Comparison of ENCODE assay signal across 14 mouse cellular contexts in genomic region chr5:143509294-143509693, GRCm38 (mm10). TPM values are rescaled to one million over a fixed set of nuclear protein-coding genes. Genes with fewer than 3 reads are reported as not detected.
DNase-seq lines count a peak whose midpoint lies in the region; ATAC-seq and TF ChIP-seq lines count a peak whose summit lies in the region.
"Had no signal": no experiment of that assay in that cellular context is flagged by ENCODE, and none has a peak within 500 bp of the region (broad histone marks: within the 10 kb centered on the region; RNA-seq: fewer than 3 reads in every experiment).

No protein-coding gene starts in this region.

- H3K27ac ChIP-seq in lung, embryonic 14.5 days (ENCODE audit: low read depth) = peak overlapping the region; percentile 50; the same call in 1 of the 2 replicates
- peak overlapping the region; percentile 57; the same call in 1 of the 2 replicates for H3K27ac ChIP-seq in liver, postnatal 0 days (ENCODE audit: low read depth)
- H3K27ac ChIP-seq: forebrain, embryonic 10.5 days; lung, embryonic 15.5 days had no signal

- no peak for ATAC-seq in lung, embryonic 14.5 days (ENCODE audit: insufficient read depth)
- ATAC-seq in erythroid progenitor cell, adult 5-6 weeks (replicated peaks; ENCODE audit: low FRiP score, poor library complexity, severe bottlenecking) = 0 out of 2 replicates have a peak, but pooled peaks have one; percentile 35
- ATAC-seq in liver, postnatal 0 days = peak; percentile 28
- ATAC-seq: hindbrain, embryonic 16.5 days had no signal

- H3K9me3 ChIP-seq in lung, embryonic 14.5 days (ENCODE audit: low read depth, low read length) = no peaks in the 10 kb centered on the region
- no peaks in the 10 kb centered on the region for H3K9me3 ChIP-seq in liver, postnatal 0 days (ENCODE audit: low read length)
- H3K9me3 ChIP-seq: forebrain, embryonic 10.5 days; lung, embryonic 15.5 days had no signal

- H3K4me3 ChIP-seq in lung, embryonic 14.5 days (ENCODE audit: low read depth, low read length) = no peak overlapping the region
- H3K4me3 ChIP-seq in liver, postnatal 0 days (ENCODE audit: low read depth, low read length) = 0 out of 2 replicates have a peak overlapping the region, but pooled peaks have one; percentile 11
- H3K4me3 ChIP-seq: forebrain, embryonic 10.5 days; lung, embryonic 15.5 days had no signal

- TF ChIP-seq EP300 in liver, postnatal 0 days (IDR thresholded peaks at IDR 0.05; ENCODE audit: low read depth) = no peak

- no peak overlapping the region for H3K9ac ChIP-seq in lung, embryonic 14.5 days
- peak overlapping the region; percentile 31; the same call in 1 of the 2 replicates for H3K9ac ChIP-seq in liver, postnatal 0 days (replicated peaks)
- H3K9ac ChIP-seq: lung, embryonic 15.5 days had no signal

- TF ChIP-seq CTCF in lung, embryonic 14.5 days (IDR thresholded peaks at IDR 0.05; ENCODE audit: low read depth) = no peak
- TF ChIP-seq CTCF in liver, postnatal 0 days (IDR thresholded peaks at IDR 0.05; ENCODE audit: low read depth) = no peak

- peak; percentile 86 for DNase-seq in heart, adult 11 months
- DNase-seq in heart, postnatal 14 days = no peak
- DNase-seq in lung, embryonic 14.5 days = no peak
- no peak for DNase-seq in lung, postnatal 14 days
- DNase-seq in liver, postnatal 0 days = no peak
- no peak for DNase-seq in T-cell, adult 2 months (ENCODE audit: low spot score)
- DNase-seq in kidney, adult 9 months = no peak
- DNase-seq: gastrocnemius, postnatal 14 days; kidney, postnatal 10 days; thymus, postnatal 4 days had no signal

- 58% methylated on average over 9 of the region's 9 CpGs for WGBS in lung, embryonic 14.5 days
- 34% methylated on average over 9 of the region's 9 CpGs for WGBS in liver, postnatal 0 days (ENCODE audit: insufficient replicate concordance)

- H3K4me1 ChIP-seq in lung, embryonic 14.5 days (ENCODE audit: insufficient read depth) = peaks cover 4% of the 10 kb centered on the region; the same call in 1 of the 2 replicates
- H3K4me1 ChIP-seq in liver, postnatal 0 days (ENCODE audit: insufficient read depth) = peaks cover 30% of the 10 kb centered on the region

- H3K27me3 ChIP-seq in lung, embryonic 14.5 days (ENCODE audit: insufficient read depth, low read length) = no peaks in the 10 kb centered on the region
- no peaks in the 10 kb centered on the region for H3K27me3 ChIP-seq in liver, postnatal 0 days (ENCODE audit: insufficient read depth, low read length)
- H3K27me3 ChIP-seq: lung, embryonic 15.5 days had no signal

- H3K36me3 ChIP-seq in lung, embryonic 14.5 days (ENCODE audit: insufficient read depth) = peaks cover 88% of the 10 kb centered on the region
- peaks cover 64% of the 10 kb centered on the region for H3K36me3 ChIP-seq in liver, postnatal 0 days (replicated peaks; ENCODE audit: insufficient read depth, low read length)

- intact Hi-C loops in heart, postnatal 14 days (cut with DNase I) = no loop called here

- H3K4me2 ChIP-seq in lung, embryonic 14.5 days = 0 out of 2 replicates have a peak overlapping the region, but pooled peaks have one; percentile 7
- H3K4me2 ChIP-seq in liver, postnatal 0 days (ENCODE audit: low read depth, low read length) = peak overlapping the region; percentile 58
- H3K4me2 ChIP-seq: lung, embryonic 15.5 days had no signal

RNA-seq across cellular contexts. Expression of gene Rac1, which starts 18.5 kb away (rescaled TPM):
- 100 to 1,000 TPM; 257 to 259 TPM for total RNA-seq in heart, postnatal 14 days (2021)
- polyA plus RNA-seq in lung, embryonic 14.5 days (2014; fragmentation: Nextera tagmentation; extraction: Ambion mirVana) = 588 and 606 TPM in 2 replicates
- total RNA-seq in erythroid progenitor cell, adult 5-6 weeks (2015; ENCODE audit: low replicate concordance) = 195 and 254 TPM in 2 replicates
- total RNA-seq in erythroid progenitor cell, adult 5-6 weeks (2017; ENCODE audit: low replicate concordance) = 40.0 and 104 TPM in 2 replicates
- 162 and 173 TPM in 2 replicates for polyA plus RNA-seq in liver, postnatal 0 days (2015; fragmentation: Nextera tagmentation; extraction: Ambion mirVana)

RNA-seq across cellular contexts. Expression of gene Daglb, which starts 44.9 kb away (rescaled TPM):
- total RNA-seq in heart, postnatal 14 days (2021) = 1 to 10 TPM; 7.7 to 7.9 TPM
- 7.3 and 9.2 TPM in 2 replicates for polyA plus RNA-seq in lung, embryonic 14.5 days (2014; fragmentation: Nextera tagmentation; extraction: Ambion mirVana)
- total RNA-seq in erythroid progenitor cell, adult 5-6 weeks (2015; ENCODE audit: low replicate concordance) = 14.1 and 22.2 TPM in 2 replicates
- 14.1 and 16.0 TPM in 2 replicates for total RNA-seq in erythroid progenitor cell, adult 5-6 weeks (2017; ENCODE audit: low replicate concordance)
- 4.8 and 5.6 TPM in 2 replicates for polyA plus RNA-seq in liver, postnatal 0 days (2015; fragmentation: Nextera tagmentation; extraction: Ambion mirVana)
